Mouse (Mus musculus) ovary, adult 2 months (tissue): ENCODE measurements around the gene Ebpl. TPM values are rescaled to one million over a fixed set of nuclear protein-coding genes. Genes with fewer than 3 reads are reported as not detected.

Experiments used
- polyA plus RNA-seq: library from polyadenylated mRNA; depleted of rRNA; stranded (reverse); fragments of >200 nt; gene quantifications from 2 replicates; pipeline ENCODE4 v1.2.3, GENCODE M21; 2012; rRNA removed

The Ebpl gene
- 2.3 and 2.7 TPM in 2 replicates for polyA plus RNA-seq

GRCm38 (mm10) chr14:61360131-61360980 lies at the start of gene Ebpl:
Gene Ebpl, minus strand, starts transcription at chr14:61360439.

GRCm38 (mm10) chr14:61309593-61309992 lies 50.6 kb downstream of the Ebpl start, which contains the start of gene Arl11:
Gene Arl11, plus strand, starts transcription at chr14:61309753.

Other genes starting within 250 kb of the Ebpl start
- gene Sacs, start 222.0 kb downstream of the Ebpl start, polyA plus RNA-seq, result 0.92 and 1.4 TPM in 2 replicates
- gene Sgcg, start 101.9 kb downstream of the Ebpl start, polyA plus RNA-seq, result 0.66 and 1.2 TPM in 2 replicates
- gene Arl11, start 50.7 kb downstream of the Ebpl start, polyA plus RNA-seq, result 2.8 and 3.0 TPM in 2 replicates
- gene Kpna3, start 79.4 kb upstream of the Ebpl start, polyA plus RNA-seq, result 3.7 and 5.4 TPM in 2 replicates
- 14.1 and 32.4 TPM in 2 replicates for gene Spryd7, start 196.4 kb upstream of the Ebpl start, polyA plus RNA-seq
- gene Trim13, start 237.8 kb upstream of the Ebpl start, polyA plus RNA-seq, result 2.1 and 2.6 TPM in 2 replicates
- 1.4 and 1.8 TPM in 2 replicates for gene Kcnrg, start 247.0 kb upstream of the Ebpl start, polyA plus RNA-seq